Mouse (Mus musculus) frontal cortex, postnatal 36 days (tissue): ENCODE results near the gene Supt3.
A peak's percentile ranks its signal among the peaks of the same experiment; 100 is the strongest.

Experiments used
- DNase-seq, 2 experiments: peaks; one replicate each; pipeline ENCODE4 v3.0.0; 2022; ENCODE audit warnings: low spot score in 2 of 2

Supt3 gene

DNA sequence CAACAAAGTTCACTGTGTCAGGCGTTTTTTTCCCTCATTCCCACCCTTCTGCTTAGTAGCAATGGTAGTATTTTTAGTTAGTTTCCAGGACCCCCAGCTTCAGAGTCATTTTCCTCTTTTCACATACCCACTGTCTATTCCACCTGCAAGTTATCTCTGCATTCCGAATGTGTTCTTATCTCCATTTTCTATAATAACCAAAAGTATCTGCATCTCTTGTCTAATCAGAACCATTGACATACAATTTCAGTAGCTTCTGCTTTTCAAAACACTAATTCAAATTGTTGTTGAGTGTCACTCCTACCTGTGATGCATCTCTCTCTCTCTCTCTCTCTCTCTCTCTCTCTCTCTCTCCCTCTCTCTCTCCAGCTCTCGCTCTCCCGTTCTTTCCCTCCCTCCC, 3.4 kb downstream of the Supt3 start:
- no peak for DNase-seq

- DNase-seq, result no peak
Observed at GRCm38 (mm10) chr17:44782366-44782765, 5.4 kb downstream of the Supt3 start.

DNA sequence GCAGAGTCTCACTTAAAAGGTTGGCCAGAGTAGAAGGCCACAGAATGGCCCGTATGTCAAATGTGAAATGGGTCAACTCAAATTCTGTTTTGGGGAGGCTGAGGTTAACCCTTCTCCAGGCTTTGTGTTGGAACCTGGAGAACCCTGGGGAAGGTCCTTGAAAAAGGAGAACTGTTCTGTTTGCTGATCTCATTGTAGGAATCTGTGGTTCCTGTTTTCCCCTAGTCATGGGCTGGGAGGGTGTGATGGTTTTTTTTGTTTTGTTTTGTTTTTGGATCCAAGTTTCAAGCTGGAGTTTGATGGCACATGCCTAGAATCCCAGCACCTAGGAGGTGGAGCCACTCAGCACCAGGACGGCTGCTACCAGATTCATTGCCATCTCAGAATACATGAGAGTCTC, 6.2 kb downstream of the Supt3 start:
- DNase-seq, result no peak

- DNase-seq, result no peak
Observed at GRCm38 (mm10) chr17:44788982-44789747, 12.2 kb downstream of the Supt3 start.

- DNase-seq, result peak; percentile 33 to 78
Observed at GRCm38 (mm10) chr17:44792218-44792917, 15.4 kb downstream of the Supt3 start.

DNA sequence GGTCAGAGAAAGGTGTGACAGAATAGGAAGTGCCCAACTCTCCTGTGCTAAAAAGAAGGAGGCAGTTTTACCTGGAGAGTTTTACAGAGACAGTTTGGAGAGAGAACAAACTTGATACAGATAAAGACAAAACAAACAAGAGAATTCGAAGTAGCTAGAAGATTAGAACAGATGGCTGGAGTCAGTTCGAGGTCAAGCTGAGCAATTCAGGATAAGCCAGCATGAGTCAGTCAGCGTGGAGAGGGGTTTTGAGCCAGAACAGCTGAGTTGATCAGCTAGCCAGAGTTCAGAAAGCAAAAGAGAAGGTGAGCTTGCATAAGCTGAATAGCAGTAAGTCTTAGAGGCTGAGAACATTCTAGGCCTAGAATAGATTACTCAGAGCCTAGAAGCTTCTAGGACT, 20.4 kb downstream of the Supt3 start:
- no peak for DNase-seq

- no peak for DNase-seq
Observed at GRCm38 (mm10) chr17:44807031-44807430, 30.1 kb downstream of the Supt3 start.

- DNase-seq, result no peak
Observed at GRCm38 (mm10) chr17:44814508-44815175, 37.7 kb downstream of the Supt3 start, which contains the start of gene Runx2. Runx2 (minus strand) TSS chr17:44814797.

DNA sequence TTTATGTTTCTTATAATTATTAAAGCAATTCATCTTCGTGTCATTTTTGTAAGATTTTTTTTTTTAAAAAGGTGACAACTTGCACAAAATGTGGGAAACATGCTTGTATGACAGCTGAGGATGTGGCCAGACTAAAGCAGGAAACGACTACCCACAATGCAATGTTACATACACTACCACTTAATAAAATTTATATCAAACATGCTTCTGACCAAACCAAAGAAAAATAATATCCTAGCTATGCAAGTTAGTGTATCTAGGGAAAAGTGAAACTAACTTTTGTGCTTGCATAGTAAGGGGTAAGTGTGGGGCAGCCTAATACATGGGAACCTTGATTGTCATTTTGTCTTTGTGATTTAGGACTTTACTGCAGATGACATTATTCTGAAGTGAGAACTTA, 41.9 kb downstream of the Supt3 start:
- DNase-seq, result no peak

- no peak for DNase-seq
Observed at GRCm38 (mm10) chr17:44819816-44820215, 42.9 kb downstream of the Supt3 start.

DNA sequence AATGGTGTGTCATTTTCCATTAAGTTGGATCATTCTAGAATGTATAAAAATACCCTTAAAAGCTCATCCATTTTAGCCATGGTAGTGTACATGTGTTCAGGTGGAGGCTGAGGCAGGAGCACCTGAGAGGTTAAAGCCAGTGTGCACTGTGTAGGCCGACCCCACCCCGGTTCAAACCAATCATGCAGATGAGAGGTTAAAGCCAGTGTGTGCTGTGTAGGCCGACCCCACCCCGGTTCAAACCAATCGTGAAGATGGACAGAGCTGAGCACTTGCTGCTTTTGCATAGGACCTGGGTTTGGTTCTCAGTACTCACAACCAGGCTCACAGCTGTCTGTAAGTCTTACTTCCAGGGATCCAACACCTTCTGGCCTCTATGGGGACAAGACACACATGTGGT, 45.0 kb downstream of the Supt3 start:
- no peak for DNase-seq

- no peak for DNase-seq
Observed at GRCm38 (mm10) chr17:44827124-44827523, 50.2 kb downstream of the Supt3 start.

- no peak for DNase-seq
Observed at GRCm38 (mm10) chr17:44827964-44828363, 51.0 kb downstream of the Supt3 start.

GRCm38 (mm10) chr17:44829587-44829986, 52.6 kb downstream of the Supt3 start:
- DNase-seq, result no peak

DNA sequence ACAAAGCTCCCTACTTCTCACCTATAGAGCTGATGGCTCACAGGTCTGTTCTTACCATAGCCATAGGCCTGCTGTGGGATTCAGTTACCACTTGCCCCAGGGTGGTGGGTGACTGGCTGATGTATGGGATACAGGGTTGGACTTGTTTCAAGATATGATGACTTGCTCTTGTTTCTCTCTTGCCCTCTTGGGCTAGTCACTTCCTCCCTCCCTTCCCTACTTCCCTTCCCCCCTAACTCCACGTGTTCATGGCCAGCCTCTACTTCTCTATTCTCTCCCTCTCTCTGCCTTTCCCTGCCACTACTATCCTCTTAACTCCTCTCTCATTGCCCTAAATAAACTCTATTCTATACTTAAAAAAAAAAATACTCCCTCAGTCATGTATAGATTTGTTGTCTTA, 54.2 kb downstream of the Supt3 start:
- no peak for DNase-seq

DNA sequence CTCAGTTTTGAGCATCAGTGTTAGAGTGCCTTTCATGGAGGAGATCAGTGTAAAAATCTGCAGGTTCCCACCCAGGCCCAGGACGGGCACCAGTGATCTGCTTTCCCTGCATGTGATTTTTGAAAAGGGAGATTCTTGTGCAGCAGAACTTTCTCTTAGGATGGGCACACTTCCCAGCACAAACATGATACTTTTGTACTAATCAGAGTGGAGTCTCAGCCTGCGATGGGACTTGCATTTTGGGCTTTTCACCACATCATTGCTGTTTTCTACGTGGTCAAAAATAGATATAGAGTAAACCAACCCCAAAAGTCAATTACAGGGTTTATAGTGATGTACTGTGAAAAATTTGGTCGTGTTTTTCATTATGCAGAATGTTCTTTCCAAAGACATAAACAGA, 65.2 kb downstream of the Supt3 start:
- peak; percentile 5 to 30 for DNase-seq

DNA sequence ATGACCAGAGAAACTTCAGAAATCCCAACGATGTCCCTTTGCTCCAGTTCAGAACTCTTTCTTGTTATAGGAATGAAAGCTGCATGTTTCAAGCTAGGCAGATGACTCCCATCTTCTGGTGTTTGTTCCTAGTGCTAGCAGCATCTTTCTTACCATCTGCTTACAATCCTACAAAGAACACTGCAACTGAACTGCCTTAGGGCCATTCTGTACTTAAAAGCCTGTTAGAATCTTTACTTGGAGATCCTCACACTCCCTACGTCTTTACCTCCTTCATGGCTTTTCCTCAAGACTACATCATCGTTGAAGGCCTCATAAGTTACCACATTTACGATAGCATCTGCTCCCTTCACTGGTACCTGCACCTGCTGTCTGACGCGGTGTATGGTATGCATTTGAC, 86.2 kb downstream of the Supt3 start:
- no peak for DNase-seq

DNA sequence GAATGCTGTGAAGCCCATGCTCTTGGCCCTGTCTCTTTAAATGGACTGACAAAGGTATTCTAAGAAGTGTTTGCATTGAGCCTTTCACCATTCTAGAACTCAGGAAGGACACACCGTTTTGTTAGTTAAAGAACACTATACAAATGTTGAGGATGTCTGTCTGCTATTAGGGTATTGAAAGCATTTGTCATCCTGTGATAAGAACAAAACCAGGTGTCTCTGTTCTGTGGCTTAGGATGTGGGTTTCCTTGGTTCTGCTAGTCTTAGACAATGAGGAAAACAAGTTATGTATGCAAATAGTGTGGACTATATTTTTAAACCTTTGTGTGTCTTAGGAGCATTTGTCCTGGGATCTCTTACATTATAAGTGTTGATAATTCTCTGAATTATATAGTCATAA, 116.6 kb downstream of the Supt3 start:
- DNase-seq, result no peak

DNA sequence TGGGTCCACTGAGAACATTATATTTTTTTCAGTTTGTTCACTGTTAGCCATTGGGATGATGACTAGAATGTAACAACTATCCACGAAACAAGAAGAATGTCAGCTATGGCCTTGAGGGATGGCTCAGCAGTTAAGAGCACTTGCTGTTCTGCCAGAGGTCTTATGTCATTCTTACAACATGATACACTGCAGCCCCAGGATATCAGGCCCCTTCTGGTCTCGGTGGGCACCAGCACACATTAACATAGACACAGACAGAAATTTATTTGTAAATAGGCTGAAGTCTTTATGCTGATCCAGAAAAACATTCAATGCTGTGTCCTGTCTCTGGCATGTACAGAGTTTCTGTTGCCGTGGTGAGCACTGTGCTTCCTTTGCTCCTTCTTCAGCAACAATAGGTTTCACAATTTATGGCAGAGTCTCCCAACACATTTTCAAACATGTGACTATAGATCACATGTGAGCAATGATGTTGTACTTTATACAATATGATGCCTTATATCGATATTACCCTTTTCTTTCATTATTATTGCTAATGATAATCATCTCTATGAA, 166.7 kb downstream of the Supt3 start:
- no peak for DNase-seq

DNA sequence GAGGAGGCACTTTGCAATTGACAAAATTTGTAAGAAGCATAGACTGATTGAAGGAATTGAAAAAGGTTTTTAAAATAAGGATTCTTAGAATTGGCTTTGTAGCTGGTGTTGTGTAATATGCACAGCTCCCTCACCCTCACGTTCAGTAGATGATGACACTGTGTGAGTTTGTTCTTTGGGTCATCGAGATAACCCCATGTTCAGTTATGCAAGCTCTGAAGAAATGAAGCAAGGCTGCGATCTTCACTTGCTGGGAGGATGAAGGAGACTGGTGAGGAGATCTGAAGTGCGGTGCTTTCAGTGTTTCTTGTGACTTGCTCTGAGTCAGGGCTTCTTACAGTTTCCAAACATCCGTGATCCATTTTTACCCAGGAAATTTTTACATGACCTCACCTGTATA, 168.4 kb downstream of the Supt3 start:
- no peak for DNase-seq

DNA sequence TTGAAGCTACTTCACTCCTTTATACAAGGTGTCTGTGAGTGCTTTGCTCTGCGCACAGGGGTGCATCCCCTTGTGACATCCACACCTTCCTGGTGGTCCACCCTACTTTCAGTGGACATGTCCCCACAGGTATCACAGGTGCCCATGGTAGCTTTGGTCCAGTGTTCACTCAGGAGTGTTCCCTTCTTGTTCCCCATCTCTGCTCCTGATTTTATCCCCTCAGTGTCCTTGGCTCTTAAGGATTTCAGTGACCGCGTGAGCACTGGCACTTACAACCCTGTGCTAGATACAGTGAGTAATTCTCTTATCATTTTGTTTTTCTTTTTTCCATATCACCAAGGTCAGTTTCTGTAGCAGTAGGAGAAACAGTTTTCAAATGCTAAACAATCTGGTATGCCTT, 171.4 kb downstream of the Supt3 start:
- no peak for DNase-seq

DNA sequence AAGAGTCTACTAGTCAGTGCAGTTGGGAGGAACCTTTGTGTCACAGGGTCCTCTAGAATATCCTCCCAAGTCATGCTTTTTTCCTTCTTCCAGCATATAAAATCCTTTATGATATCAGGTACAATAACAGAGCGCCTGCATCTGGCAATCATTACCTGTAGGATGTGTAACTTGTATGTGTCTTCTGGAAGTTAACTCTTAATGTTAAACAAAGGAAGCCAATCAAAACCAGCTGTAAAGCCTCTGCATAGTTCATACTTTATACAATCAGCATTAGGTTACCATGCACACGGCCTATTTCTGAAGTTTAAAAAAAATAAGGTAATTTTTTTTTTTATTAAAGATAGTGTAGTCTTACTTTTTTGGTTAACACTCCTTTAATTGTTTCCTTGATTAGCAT, 179.7 kb downstream of the Supt3 start:
- no peak for DNase-seq
